Mouse (Mus musculus): ENCODE results near the gene Epha6.

DNA sequence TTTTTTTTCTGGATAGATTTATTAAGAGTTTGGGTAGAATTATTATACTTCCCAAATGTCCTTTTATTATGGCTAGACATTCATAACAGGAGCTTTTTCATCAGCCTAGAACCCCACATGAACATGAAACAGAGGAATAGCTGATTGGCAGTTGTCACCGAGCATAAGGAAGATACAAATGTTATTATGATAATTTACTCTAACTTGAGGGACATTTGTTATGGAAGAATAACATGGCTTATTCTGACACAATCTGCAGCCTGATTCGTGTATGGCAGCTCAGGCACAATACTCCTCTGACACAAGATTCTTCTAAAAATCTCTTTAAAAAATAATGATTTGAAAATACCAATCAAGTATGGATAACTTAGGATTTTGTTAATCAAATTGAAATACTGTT, 347.7 kb downstream of the Epha6 start:
- no peak for TF ChIP-seq CTCF (IDR thresholded peaks at IDR 0.05; ENCODE audit: control insufficient read depth, insufficient read depth, insufficient read length)
- no peak for TF ChIP-seq MAX (IDR thresholded peaks at IDR 0.05)
- no peak for TF ChIP-seq MYOD1 (IDR thresholded peaks at IDR 0.05; ENCODE audit: control insufficient read depth, insufficient read length, low read depth)
- TF ChIP-seq USF1 (IDR thresholded peaks at IDR 0.05; ENCODE audit: low read depth), result no peak

All from C2C12 (cell line).